Mouse (Mus musculus) lung, postnatal 0 days (tissue): ENCODE results near the gene Cdkn1a.

Experiments
- CTCF ChIP-seq: IDR thresholded peaks from 2 replicates; pipeline ENCODE4 v1.5.1; 2016; ENCODE audit warnings: antibody characterized with exemption, mild to moderate bottlenecking
- EP300 ChIP-seq: IDR thresholded peaks from 2 replicates; pipeline ENCODE4 v1.6.1; 2016; ENCODE audit warnings: antibody characterized with exemption, mild to moderate bottlenecking, control low read depth

GRCm38 (mm10) chr17:29145101-29145500 is 54.3 kb downstream of the Cdkn1a start:
- TF ChIP-seq CTCF (no peak), EP300 (no peak)
